Mouse (Mus musculus) adrenal gland, adult 2 months (tissue): Measurements from ENCODE around the gene Dnajc4. TPM values are rescaled to one million over a fixed set of nuclear protein-coding genes. Genes with fewer than 3 reads are reported as not detected.
A peak's percentile ranks its signal among the peaks of the same experiment; 100 is the strongest.

Source experiments
- DNase-seq: peaks from one replicate; pipeline ENCODE4 v3.0.0; 2021
- polyA plus RNA-seq: library from polyadenylated mRNA; depleted of rRNA; stranded (reverse); fragments of >200 nt; gene quantifications from 2 replicates; pipeline ENCODE4 v1.2.3, GENCODE M21; 2012
- total RNA-seq, 2 experiments: library from RNA; stranded (reverse); gene quantifications; 2 replicates each; pipeline ENCODE4 v1.2.3; 2021

The Dnajc4 gene
- total and polyA plus RNA-seq, 3 experiments, result 42.6 to 50.7 (median 43.0) TPM

DNA sequence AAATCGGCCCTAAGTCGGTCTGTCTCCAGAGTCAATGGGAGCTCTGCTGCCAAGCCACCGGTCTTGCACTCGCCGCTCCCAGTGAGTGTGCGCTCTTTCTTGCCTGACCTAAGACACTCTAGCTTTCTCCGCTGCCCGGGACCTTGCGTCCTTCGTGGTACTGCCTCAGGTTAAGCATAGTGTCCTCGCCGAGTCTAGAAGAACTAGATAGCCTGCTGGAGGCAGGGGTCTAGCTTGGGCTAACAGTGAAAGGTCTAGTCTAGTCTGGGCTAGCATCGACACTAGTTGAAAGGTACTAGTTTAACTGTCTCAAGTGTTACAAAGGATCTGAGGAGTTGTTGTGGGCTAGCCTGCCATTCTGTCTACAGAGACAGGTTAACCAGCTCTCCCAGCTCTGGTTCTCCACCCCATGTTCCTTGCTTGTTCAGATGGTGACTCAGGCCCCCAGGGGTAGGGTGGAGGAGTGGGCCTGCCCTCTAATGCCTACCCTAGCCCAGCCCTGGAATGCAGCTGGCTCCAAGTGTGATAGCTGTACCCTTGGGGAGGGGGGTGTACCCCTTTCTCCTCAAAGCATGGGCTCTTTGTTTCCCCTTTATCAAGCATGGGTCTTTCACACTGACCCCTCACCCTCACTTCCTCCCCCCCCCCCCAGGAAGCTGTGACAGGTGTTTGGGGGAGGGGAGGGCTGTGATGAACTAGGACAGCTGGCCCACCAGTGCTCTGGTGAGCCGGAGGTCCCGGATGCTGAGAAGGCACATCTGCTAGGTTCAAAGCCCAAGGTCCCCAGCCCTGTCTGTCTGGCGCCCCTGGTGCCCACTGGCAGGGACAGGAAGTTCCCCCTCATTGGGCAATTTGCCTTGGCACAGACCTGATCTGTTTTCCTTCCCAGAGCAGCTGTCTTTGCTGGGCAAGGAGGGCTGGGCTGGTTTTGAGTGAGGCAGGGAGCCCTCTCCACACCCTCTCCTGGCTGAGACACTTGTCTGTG lies 16.5 kb downstream of the Dnajc4 start, which contains the start of gene Plcb3:
TSS of gene Plcb3 (minus strand) at position 934 of the 985 bp plus-strand sequence.
- peak; percentile 76 for DNase-seq

DNA sequence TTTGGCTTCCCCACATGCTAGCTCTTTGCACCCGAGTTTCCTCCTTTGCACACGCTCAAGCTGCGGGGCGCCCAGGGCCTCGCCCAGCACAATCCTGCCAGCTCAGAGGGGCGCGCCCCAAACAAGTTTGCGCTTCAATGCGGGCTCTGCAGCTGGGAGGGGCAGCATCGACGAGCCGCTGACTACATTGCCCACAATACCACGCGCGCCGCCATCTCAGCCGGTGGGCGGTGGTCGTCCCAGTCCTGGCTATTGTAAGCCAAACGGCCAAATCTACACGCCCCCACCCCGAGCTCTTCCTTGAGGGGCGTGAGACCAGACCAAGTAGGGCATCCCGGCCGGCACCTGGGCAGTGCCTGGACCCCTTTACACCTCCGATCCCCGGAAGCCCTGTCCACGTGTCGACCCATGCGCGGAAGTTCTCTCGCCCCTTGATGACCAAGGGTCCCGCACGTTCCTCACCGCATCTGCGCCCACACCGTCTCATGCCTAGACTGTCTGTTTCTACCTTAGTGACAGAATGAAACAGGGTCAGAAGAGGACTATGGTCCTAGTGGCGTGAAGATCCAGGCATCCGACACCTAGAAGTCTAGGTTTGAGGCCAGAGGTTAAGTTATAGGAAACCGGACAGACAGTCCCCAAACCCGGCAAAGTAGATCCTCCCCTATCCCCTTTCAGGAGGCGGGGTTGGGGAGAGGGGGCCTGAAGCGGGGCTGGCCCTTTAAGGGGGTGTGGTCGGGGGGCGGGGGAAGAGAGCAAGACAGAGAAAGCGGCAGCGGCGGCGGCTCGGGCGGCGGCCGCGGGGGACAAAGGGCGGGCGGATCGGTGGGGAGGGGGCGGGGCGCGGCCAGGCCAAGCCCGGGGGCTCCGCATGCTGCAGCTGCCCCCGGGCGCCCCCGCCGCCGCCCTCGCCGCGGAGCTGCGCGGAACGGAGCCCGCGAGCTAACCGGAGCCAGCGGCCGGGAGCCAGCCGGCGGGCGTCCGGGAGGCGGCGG lies 17.9 kb downstream of the Dnajc4 start, which contains the start of gene Ppp1r14b:
TSS of gene Ppp1r14b (plus strand) at position 758 of the 995 bp plus-strand sequence.
- peak; percentile 90 for DNase-seq

DNA sequence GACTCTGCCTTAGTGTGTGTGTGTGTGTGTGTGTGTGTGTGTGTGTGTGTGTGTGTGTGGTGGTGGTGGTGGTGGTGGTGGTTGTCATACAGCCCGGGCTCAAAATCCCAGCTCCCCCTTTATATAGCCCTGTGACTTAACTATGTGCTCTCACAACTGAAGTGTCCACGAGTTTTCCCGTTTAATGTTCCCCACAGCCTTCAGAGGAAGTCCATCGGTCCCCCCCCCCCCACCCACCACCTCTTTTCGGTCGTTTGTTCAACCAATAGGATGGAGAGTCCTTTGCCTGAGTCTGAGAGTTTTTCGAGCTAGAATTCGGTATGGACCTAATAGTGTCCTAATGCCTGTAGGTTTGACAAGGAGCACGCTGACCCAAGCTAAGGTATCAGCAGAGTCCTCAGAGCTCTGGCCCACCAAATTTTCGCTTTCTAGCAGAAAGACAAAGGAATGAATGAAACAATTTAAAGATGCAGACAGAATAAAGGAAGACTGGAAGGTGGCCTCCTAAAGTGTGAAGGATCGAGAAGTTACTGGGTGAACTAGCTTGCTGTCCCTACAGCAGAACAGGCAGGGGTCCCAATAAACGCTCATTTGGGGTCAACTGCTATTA lies 18.7 kb downstream of the Dnajc4 start:
- no peak for DNase-seq

DNA sequence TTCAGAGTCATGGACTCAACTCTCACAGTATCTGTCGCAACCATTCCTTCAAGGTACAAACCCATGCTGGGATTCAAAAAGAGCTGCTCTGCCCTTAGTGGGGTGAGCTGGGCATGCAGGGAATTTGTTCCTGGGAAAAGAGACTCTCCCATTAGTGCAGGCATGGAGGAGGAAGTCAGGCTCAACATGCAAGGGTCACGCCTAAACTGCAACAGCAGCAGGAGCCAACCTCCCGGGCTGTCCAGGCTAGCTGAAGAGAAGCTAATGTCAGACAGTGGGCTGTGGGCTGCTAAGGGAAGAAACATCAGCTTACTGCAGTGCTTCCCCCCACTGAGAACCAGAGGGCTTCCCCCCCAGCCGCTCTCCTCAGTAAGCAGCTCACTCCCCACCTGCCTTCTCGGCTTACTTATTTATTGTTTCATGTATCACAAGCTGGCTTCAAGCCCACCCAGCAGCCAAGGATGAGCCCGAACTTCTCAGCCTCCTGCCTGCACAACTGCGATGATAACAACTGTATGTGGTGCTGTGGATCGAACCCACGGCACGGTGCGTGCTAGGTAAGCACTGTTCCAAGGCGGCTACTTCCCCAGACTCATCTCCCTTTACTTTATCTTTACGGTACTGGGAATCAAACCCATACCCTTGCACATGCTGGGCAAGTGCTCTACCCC lies 20.0 kb downstream of the Dnajc4 start:
- DNase-seq, result no peak

DNA sequence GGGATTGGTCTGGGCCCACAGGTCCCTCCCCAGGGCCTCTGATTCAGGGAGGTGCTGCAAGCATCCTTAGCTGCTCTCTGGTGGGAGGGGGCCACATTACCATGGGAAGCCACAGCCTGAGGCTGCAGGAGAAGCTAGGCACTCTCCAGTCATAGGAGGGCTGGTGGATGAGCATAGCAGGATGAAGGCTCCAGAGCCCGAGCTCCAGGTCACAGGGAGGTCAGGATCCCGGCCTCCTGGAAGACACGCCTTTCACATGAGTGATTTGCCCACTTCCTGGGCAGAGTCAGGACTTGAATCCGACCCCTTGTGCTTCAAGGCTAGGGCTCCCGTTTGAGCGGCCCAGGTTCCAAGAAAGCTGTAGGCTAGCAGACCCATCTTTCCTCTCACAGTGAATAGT lies 20.7 kb downstream of the Dnajc4 start:
- no peak for DNase-seq

GRCm38 (mm10) chr19:6970460-6971085 lies 21.8 kb downstream of the Dnajc4 start:
- peak; percentile 62 for DNase-seq

- DNase-seq, result peak; percentile 89
These were observed 22.5 kb downstream of the Dnajc4 start for GRCm38 (mm10) chr19:6969665-6970381.

- DNase-seq, result no peak
These were observed 23.1 kb downstream of the Dnajc4 start for GRCm38 (mm10) chr19:6969291-6969664.

DNA sequence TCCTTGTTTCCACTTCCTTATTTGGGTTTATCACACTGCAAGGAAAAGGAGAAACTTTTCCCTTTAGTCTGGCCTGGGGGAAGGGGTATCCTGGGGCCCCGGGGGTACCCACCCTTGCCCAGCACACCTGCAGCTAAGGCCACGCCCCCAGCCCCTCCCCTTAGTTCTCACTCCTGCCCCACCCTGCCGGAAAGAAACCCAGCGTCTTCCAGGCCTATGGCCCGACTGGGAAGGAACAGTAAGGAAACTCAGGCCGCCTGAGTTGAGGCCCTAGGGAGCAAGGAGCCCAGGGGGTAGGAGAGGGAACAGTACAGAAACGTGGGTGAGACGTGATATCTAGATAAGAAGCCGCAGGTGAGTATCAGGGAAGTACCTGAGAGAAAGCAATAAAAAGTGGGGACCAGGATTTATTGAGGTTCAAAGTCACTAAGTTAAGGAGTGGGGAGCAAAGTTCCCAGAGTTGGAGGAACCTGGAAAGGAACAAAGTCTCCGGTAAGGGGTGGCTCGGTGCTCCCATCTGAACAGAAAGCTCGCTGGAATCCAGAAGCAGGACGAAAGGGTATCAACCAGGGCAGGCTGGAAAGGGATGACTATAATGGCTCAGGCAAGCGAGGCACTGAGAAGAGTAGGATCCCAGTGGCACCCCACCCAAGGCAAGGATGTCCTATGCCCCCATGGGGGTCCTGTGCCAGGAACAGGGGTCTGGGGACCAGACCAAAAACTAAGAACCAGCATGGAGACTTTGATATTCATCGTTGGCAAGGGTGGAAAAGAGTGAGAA lies 23.7 kb downstream of the Dnajc4 start:
- DNase-seq, result peak; percentile 56

- peak; percentile 36 for DNase-seq
These were observed 35.9 kb downstream of the Dnajc4 start for GRCm38 (mm10) chr19:6956461-6956860.

DNA sequence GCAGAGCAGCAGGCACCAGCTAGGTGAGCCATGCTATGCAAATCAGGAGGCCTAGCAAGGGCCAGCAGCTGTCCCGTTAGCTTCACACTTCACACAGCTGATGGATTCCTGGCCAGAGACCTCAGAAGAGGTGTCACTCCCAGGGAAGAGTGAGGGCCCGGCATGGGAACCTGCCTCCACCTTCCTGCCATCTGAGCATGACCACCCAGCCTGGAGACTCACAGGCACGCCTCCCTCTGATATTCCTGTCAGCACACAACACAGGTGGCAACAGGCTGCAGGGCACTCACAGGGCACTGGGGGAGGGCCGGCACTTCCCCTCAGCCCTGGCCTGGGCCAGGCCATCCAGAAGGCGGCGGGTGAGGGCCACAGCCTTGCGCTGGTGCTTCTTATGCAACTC lies 36.9 kb downstream of the Dnajc4 start:
- peak; percentile 9 for DNase-seq

DNA sequence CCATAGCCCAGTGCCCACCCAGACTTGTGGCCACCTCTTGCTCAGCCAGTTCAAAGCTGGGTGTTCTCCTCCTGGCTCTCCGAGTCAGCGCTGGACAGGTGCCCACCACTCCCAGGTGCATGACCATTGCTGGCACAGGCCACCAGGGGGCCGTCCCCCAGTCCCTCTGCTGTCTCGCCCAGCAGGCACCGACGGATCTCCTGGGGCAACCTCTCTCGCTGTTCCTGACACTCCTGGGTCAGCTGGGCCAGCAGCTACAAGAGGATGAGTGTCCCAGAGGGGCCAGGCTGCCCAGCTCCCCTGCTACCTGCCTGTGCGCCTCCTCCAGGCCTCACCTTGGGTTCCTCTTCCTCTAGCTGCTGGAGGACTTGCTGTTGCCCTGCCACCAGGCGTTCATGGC lies 38.3 kb downstream of the Dnajc4 start:
- DNase-seq, result peak; percentile 61

DNA sequence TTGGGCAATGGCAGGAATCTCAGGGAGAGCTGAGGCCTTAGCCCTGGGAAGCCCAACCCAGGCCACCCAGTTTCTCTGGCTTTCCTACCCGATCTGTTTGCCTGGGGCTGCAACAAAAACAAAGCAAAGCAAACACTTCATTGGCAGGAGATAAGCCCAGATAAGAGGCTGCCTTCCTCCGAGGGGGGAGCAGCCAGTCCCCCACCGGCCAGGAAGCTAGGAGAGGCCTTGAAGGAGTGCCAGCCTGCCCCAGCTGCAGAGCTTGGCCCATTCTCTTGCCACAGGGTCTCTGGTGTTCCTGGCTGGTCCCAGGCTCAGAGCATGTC lies 39.7 kb downstream of the Dnajc4 start:
- peak; percentile 90 for DNase-seq

DNA sequence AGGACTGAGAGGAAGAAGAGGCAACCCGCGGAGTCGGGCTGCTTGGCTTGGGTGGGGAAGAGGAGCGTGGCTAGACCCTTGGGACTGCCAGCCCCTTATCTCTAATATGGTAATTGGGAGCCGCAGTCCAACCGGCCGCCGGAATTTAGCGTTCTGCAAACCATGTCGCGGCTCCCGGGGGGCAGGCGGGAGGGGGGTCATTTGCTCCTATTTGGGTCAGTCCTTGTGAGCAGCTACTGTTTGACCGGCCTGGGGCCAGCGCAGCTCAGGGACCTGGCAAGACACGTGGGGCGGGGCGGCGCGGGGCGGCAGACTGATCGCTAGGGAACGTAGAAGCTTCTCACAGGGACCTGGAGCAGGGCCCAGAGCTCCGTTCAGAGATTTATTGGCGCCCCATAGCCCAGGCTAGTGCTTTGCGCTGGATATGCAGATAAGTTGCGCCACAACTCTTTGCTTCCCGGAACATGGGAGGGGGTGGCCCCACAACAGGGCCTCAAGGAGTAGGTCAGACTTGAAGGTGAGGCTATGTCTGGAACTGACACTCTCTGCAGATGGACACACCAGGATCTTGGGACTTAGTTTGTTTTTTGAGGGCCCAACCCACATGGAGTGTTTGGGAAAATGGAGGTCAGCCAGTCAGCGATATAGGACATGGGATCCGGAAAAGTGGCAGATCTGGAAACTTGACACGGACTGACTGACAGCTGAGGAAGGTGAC lies 40.2 kb downstream of the Dnajc4 start:
- peak; percentile 94 for DNase-seq

- DNase-seq, result peak; percentile 98
These were observed 40.9 kb downstream of the Dnajc4 start for GRCm38 (mm10) chr19:6951381-6951968.

DNA sequence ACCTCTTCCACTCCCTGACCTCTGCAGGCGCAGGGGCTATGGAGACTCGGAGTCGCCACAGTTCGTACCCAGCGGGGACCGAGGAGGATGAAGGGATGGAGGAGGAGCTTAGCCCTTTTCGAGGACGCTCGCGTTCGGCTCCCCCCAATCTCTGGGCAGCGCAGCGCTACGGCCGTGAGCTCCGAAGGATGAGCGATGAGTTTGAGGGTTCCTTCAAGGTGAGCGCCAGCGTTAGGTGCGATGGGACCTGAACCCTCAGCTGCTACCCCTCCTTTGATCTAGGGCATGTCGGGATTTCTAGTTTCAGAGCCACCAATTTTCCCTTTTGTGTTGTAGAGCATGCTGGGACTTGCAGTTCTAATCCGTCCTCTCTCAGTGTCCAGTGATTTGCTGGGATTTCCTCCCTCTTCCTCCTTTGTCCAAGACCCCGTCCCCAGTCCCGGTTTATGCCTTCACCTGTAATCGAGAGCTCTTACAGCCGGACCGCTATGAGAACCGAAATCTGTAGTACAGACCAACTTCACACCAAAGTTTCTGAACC lies 41.7 kb downstream of the Dnajc4 start:
- peak; percentile 82 for DNase-seq

DNA sequence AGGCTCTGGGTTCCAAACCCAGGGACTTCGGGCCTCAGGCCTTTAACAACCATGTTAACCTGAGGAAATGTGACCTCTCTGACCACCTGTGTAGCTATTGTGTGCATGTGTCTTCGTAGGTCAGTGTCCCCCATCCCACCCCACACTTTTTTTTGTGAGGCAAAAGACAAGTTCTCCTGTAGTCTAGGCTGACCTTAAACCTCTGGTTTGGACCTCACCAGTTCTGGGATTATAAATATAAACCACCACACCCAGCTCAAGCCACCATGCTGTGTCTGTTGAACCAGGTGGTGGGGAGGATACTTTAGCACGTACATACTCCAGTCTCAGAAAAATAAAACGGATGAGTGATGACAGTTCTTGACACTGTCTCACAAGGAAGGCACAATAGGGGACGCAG lies 42.4 kb downstream of the Dnajc4 start:
- DNase-seq, result no peak

GRCm38 (mm10) chr19:6949532-6949931 lies 42.8 kb downstream of the Dnajc4 start:
- DNase-seq, result no peak
